Mouse (Mus musculus) testis, adult 10 weeks (tissue): ENCODE data around the gene Dpp10. TPM values are rescaled to one million over a fixed set of nuclear protein-coding genes. Genes with fewer than 3 reads are reported as not detected.

ENCODE experiments used
- polyA plus RNA-seq: library from polyadenylated mRNA; stranded (reverse); fragments of 350-450 nt; fragmentation: Illumina TruSeq; extraction: RNeasy Lipid Tissue Mini Kit (QIAGEN cat#74804); gene quantifications from one replicate; pipeline ENCODE4 v1.2.3, GENCODE M21; 2014; ENCODE audit warnings: low read depth, low replicate concordance

Gene Dpp10
- 6.0 TPM for polyA plus RNA-seq

DNA sequence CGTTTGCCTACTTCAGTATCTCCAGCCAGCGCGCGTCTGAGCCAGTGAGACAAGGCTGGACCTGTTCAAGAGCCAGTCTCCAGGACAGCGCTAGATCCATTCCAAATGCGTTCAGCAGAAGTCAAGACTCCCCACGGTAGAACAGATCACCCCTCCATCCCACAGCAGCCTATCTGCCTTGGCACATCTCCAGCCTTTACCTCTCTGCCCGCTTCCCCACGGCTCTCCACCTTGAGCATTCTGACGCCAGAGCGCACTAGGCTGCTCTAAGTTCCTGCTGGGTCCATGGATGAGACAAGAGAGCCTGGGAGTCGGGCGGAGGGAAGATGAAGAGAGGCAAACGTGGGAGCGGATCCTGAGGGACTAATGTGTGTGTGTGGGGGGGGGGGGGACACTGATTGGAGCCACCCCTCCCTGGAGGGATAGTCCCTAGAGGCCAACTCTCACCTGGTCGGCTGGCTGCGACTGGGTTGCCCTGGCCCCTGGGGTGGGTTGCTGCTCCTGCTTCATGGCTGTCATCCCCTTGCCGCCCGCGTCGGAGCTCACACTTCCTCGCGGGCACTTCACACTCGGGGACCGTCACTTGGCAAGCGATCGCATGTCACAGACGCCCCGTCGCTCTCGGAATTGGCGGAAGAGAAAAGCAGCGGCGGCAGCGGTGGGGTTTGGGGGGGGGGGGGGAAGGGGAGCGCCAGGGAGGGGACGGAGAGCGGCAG is at the start of gene Dpp10:
Gene Dpp10 (minus strand): TSS at position 635 of the 716 bp plus-strand sequence.

